Mouse (Mus musculus) hindbrain, embryonic 15.5 days (tissue): ENCODE measurements at regions not wholly inside any gene's neighbourhood (a gene's known extent, or its start where the extent isn't known, plus 50 kb on each side); places are given as distances from the start of the nearest gene placed in this dataset.

Source experiments
- ATAC-seq: fragments of 200-750 bp; cut with Nextera tagmentation; 2 replicates; pipeline ENCODE4 v1.8.0; 2017; ENCODE audit warnings: low read depth, moderate number of reproducible peaks, moderate TSS enrichment; ENCODE audit not compliant: low FRiP score
- H3K27ac ChIP-seq: fragments of 300-500 bp; sonication (generic); replicated peaks from 2 replicates; pipeline ENCODE4 v1.5.1; 2015; ENCODE audit warnings: mild to moderate bottlenecking, inconsistent platforms
- H3K27me3 ChIP-seq: fragments of 300-500 bp; sonication (generic); 2 replicates; pipeline ENCODE4 v1.6.1; 2015; ENCODE audit warnings: control low read depth, inconsistent platforms
- H3K36me3 ChIP-seq: fragments of 300-500 bp; sonication (generic); 2 replicates; pipeline ENCODE4 v1.6.1; 2015; ENCODE audit warnings: control low read depth, inconsistent platforms
- H3K4me1 ChIP-seq: fragments of 300-500 bp; sonication (generic); replicated peaks from 2 replicates; pipeline ENCODE4 v1.6.1; 2015; ENCODE audit warnings: control low read depth, inconsistent platforms
- H3K4me2 ChIP-seq: fragments of 300-500 bp; sonication (generic); 2 replicates; pipeline ENCODE4 v1.6.1; 2015; ENCODE audit warnings: moderate library complexity, mild to moderate bottlenecking, inconsistent platforms
- H3K4me3 ChIP-seq: fragments of 300-500 bp; sonication (generic); 2 replicates; pipeline ENCODE4 v1.5.1; 2015; ENCODE audit warnings: mild to moderate bottlenecking, inconsistent platforms
- H3K9ac ChIP-seq: fragments of 300-500 bp; sonication (generic); 2 replicates; pipeline ENCODE4 v1.6.1; 2015; ENCODE audit warnings: inconsistent platforms
- H3K9me3 ChIP-seq: fragments of 300-500 bp; sonication (generic); 2 replicates; pipeline ENCODE4 v1.6.1; 2016; ENCODE audit warnings: control low read depth, inconsistent platforms
- WGBS: fragments of 180-500 bp; shearing (Covaris S2); methylation state at CpG from one replicate; pipeline ENCODE4 v1.1.7; 2015; 5-methylcytosine and 5-hydroxymethylcytosine counted together

DNA sequence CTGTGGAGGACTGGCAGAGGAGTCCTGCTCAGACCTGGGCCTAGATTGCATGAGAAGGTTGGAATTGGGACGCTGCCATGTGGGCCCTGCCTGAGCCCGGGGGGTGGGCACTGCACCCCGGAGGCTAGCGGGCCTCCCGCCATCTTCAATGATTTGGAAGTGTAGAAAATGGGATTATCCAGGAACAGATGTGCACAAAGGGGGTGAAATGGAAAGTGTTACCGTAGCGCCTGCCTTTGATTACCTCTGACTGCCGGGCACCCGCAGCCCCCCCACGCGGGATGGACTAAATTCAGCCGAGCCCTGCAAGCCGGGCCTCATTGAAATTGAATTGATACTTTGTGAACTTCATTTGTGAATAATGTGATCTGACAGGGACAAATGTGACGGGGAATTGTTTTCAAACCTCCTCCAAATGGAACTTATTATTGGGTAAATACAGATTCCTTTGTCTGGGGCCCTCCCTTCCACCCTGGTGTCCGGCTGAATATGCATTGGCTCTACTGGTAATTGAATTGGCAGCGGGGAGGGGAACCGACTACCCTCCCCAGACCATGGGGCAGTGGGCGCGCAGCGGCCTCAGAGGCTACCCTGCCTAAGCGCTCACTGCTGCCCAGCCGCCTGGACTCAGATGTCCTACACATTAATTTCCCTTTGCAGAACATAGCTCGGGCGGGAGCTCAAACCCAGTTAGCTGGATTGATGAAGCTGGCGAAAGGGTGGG lies 77.9 kb upstream of the Nkx1-1 start:
- Histone ChIP-seq H3K27ac (no peak overlapping the region), H3K9ac (no peak overlapping the region), H3K36me3 (no peaks in the 10 kb centered on the region), H3K4me3 (peak overlapping the region; percentile 2; the same call in 1 of the 2 replicates), H3K4me2 (peak overlapping the region; percentile 42), H3K27me3 (0 out of 2 replicates have a peak, but pooled peaks cover 5% of the 10 kb centered on the region), H3K9me3 (no peaks in the 10 kb centered on the region), H3K4me1 (peaks cover 15% of the 10 kb centered on the region)
- 0 out of 2 replicates have a peak, but pooled peaks have one; percentile 49 for ATAC-seq
- WGBS: 25% methylated on average over 25 of the region's 25 CpGs

DNA sequence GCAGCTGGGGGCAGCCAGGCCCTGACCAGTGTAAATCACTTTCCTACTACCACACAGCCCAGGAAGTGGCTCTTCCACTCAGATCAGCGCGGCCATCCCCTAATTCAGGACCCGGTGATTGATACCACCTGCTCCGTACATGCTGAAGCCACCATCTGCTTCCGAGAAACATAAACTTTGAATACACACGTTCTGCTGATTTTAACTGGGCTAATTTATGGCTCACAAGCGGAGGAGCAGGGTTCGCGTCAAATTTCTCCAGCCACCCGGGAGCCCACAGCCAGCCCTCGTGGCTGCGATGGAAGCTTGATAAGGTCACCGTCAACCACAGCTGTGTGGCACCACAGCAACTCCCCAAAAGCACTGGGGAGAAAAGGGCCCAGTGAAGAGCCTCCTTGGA lies 72.0 kb upstream of the Nkx1-1 start:
- no peaks in the 10 kb centered on the region for H3K36me3 ChIP-seq
- no peak for ATAC-seq
- H3K4me3 ChIP-seq: no peak overlapping the region
- 49% methylated on average over 13 of the region's 13 CpGs for WGBS
- peaks cover 21% of the 10 kb centered on the region for H3K4me1 ChIP-seq
- no peak overlapping the region for H3K9ac ChIP-seq
- H3K9me3 ChIP-seq: no peaks in the 10 kb centered on the region
- H3K27me3 ChIP-seq: 0 out of 2 replicates have a peak, but pooled peaks cover 4% of the 10 kb centered on the region
- H3K4me2 ChIP-seq: no peak overlapping the region
- H3K27ac ChIP-seq: no peak overlapping the region

DNA sequence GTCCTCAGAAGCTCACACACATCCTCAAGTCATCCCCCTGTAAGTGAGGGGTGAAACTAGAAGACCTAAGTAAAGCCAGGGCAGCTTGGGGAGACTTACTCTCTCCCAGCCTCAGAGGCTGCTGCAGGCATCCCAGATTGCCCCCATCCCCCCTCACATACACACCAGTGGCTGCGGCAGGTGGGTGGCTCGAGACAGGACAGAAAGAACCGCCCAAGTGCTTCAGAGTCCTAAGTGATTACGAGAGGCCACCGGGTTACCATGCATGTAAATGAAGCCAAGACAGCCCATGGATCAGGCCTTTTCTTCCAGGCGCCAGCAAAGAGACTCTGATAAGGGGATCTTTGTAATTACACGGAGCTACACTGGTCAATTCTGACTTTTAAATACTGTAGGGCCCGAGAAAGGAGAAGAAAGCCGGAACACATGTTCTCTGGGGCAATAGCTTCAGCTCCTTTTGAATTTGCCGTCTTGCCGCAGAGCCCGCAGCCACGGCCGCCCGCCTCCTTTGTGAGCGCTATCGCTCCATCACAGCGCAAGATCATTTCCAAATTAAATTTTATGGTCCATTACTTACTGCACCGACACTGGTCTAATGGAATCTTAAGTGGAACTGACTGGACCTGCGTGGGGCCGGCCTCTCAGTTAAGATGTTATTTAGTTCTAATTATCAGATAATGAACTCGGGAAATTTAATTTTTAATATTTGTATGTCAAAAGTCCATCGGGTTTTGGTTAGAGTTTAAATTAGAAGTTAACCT lies 68.1 kb upstream of the Nkx1-1 start:
- no peak overlapping the region for H3K4me3 ChIP-seq
- H3K36me3 ChIP-seq: no peaks in the 10 kb centered on the region
- H3K4me2 ChIP-seq: peak overlapping the region; percentile 23; the same call in 1 of the 2 replicates
- WGBS: 23% methylated on average over 23 of the region's 23 CpGs
- no peak for ATAC-seq
- no peak overlapping the region for H3K9ac ChIP-seq
- no peaks in the 10 kb centered on the region for H3K9me3 ChIP-seq
- peaks cover 16% of the 10 kb centered on the region for H3K27me3 ChIP-seq
- peaks cover 25% of the 10 kb centered on the region for H3K4me1 ChIP-seq
- H3K27ac ChIP-seq: no peak overlapping the region

DNA sequence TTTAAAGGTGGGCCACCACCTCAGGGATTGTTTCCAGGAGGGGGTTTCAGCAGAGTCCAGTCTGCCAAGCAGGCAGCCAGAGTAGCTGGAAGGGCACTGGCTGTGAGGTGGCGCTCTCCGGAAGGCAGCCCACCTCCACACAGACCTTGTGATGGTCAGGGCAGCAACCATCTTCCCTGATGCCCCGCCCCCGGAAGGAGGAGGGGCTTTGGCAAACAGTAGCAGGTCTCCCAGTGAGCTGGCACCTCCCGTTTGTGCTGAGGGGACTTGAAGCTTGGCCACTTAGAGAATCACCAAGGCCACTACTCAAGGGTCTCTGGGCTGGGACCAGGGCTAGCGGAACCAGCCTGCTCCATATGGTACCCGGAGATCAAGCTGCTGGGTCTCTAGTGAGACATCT lies 67.4 kb upstream of the Nkx1-1 start:
- H3K9ac ChIP-seq: no peak overlapping the region

DNA sequence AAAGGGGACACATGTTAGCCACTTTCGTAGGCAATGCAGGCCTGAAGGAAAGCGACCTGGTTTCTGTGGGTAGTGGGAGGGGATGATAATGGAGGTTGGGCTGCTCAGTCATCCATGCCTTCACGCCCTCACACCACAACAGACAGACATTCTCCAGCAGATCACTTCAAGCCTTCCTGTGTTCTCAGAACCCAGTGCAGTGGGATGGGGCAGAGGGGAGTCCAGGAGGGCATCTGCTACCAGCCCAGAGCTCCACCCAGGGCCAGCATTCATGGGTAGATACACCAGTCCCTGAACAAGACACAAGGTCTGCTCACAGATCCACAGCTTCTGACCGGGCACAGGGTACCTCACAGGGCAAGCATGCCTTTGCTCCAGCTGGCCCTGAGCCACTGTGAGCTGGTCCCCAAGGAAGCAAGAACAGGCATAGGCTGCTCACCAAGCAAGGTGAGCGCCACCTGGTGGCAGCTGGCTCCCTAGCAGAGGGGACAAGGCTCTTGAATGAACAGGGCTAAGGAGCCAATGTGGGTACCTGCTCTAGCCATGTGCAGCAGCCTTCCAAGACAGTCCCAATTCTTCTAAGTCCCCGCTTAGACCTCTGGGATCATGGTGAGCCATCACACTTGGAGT lies 62.2 kb upstream of the Nkx1-1 start:
- Histone ChIP-seq H3K9ac (no peak overlapping the region), H3K9me3 (no peaks in the 10 kb centered on the region), H3K27me3 (peaks cover 21% of the 10 kb centered on the region), H3K27ac (no peak overlapping the region), H3K4me1 (peaks cover 16% of the 10 kb centered on the region), H3K4me2 (no peak overlapping the region), H3K4me3 (no peak overlapping the region), H3K36me3 (no peaks in the 10 kb centered on the region)
- 10% methylated on average over 6 of the region's 6 CpGs for WGBS
- peak; percentile 89 for ATAC-seq

More for the DNA sequence above, 67.4 kb upstream of the Nkx1-1 start:
- ATAC-seq: no peak
- WGBS: 42% methylated on average over 7 of the region's 7 CpGs
- Histone ChIP-seq H3K4me2 (0 out of 2 replicates have a peak overlapping the region, but pooled peaks have one; percentile 23), H3K9me3 (no peaks in the 10 kb centered on the region), H3K4me1 (peaks cover 25% of the 10 kb centered on the region), H3K36me3 (no peaks in the 10 kb centered on the region), H3K27ac (no peak overlapping the region), H3K4me3 (no peak overlapping the region), H3K27me3 (peaks cover 20% of the 10 kb centered on the region)

DNA sequence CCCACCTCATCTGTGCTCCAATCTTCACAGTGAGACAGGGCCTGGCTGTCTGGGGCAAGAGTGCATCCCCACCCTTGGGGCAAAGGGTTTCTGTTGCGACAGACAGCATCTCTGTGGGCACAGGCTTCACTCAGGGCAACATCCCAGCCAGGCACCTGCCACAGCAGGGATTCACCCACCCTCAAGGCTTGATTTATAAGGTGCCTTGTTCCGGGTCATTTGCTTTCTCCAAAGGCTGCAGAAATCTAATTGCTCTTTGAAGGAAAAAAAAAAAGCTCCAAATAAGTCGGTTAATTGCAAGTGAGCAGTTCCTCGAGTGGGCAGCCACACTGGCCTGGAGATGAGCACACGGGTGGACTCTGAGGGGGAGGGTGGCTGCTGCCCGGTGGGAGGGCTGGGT lies 61.5 kb upstream of the Nkx1-1 start:
- Histone ChIP-seq H3K36me3 (no peaks in the 10 kb centered on the region), H3K4me2 (no peak overlapping the region), H3K27me3 (peaks cover 21% of the 10 kb centered on the region), H3K4me3 (no peak overlapping the region), H3K9me3 (no peaks in the 10 kb centered on the region), H3K9ac (no peak overlapping the region), H3K27ac (no peak overlapping the region), H3K4me1 (peaks cover 10% of the 10 kb centered on the region)
- 23% methylated on average over 6 of the region's 6 CpGs for WGBS
- ATAC-seq: no peak

DNA sequence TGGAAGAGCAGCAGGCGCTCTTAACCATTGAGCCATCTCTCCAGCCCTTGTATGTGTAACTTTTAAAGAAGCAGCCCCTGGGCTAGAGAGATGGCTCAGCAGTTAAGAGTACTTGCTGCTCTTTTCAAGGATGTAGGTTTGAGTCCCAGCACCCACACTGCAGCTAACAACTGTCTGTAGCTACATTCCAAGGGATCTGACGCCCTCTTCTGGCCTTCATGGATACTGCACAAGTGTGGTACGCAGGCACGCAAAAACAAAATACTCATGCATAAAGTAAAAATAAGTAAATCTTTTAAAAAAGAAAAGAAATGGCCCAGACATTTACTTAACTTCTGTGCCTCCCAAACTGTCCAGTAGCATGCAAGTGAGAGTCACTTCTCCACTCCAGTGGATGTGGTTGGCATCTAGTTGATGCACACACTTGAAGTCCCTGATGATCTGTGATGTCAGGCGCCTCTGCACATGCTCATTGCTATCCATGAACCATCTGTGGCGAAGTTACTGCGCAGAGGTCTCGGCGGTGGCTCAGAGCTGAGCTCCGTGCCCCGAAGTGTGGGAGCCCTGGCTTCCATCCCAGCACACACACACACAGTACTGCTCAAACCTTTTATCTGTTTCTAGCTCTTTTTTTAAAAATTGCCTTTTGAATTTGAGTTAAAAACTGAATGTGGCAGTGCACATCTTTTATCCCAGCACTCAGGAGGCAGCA lies 59.0 kb upstream of the Nkx1-1 start:
- Histone ChIP-seq H3K9ac (no peak overlapping the region), H3K27ac (no peak overlapping the region), H3K4me2 (no peak overlapping the region), H3K4me1 (peaks cover 18% of the 10 kb centered on the region), H3K4me3 (no peak overlapping the region), H3K27me3 (peaks cover 14% of the 10 kb centered on the region; the same call in 1 of the 2 replicates), H3K9me3 (no peaks in the 10 kb centered on the region), H3K36me3 (no peaks in the 10 kb centered on the region)
- no peak for ATAC-seq
- WGBS: 89% methylated on average over 11 of the region's 11 CpGs

DNA sequence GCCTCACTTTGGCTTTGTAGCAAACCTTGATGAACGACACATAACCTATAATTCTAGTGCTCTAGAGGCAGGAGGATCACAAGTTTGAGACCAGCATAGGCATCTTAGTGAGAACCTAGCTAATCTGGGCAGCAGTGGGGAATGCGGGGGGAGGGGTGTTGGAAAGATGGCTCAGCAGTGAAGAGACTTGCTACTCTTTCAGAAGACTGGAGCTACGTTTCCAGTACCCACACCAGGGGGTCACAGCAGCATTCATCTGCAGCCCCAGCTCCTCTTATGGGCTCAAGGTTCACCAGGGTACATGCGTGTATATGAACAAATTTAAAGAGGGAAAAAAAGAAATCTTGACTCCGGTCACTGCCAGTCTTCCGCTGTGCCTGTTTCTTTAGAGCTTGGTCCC lies 55.5 kb upstream of the Nkx1-1 start:
- 82% methylated on average over 6 of the region's 6 CpGs for WGBS
- no peak for ATAC-seq
- no peak overlapping the region for H3K9ac ChIP-seq
- H3K4me2 ChIP-seq: no peak overlapping the region
- H3K9me3 ChIP-seq: no peaks in the 10 kb centered on the region
- H3K4me1 ChIP-seq: peaks cover 7% of the 10 kb centered on the region; the same call in 1 of the 2 replicates
- H3K4me3 ChIP-seq: no peak overlapping the region
- H3K36me3 ChIP-seq: no peaks in the 10 kb centered on the region
- H3K27ac ChIP-seq: no peak overlapping the region
- peaks cover 7% of the 10 kb centered on the region; the same call in 1 of the 2 replicates for H3K27me3 ChIP-seq

DNA sequence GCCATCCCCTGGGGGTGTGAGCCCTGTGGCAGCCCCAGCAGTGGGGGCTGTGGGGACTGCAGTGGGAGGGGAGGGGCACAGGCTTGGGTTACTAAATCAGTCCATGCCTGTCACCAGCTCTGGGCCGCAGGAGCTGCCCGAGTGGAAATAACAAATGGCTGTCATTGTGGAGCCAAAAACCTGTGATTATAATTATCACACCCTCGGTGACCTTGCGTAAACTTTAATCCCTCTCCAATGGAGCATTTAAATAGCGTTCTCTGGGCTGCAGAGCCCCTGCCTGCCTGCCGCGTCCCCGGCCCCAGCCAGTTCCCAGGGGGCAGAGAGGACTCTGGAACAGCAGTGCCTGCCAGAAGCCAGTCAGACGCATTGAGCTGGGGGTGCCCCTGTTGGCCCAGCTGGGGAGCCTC lies 54.4 kb upstream of the Nkx1-1 start:
- no peak overlapping the region for H3K27ac ChIP-seq
- H3K4me2 ChIP-seq: no peak overlapping the region
- H3K9ac ChIP-seq: no peak overlapping the region
- H3K4me3 ChIP-seq: no peak overlapping the region
- H3K4me1 ChIP-seq: peaks cover 7% of the 10 kb centered on the region; the same call in 1 of the 2 replicates
- H3K36me3 ChIP-seq: no peaks in the 10 kb centered on the region
- peaks cover 5% of the 10 kb centered on the region; the same call in 1 of the 2 replicates for H3K27me3 ChIP-seq
- H3K9me3 ChIP-seq: no peaks in the 10 kb centered on the region
- ATAC-seq: no peak
- WGBS: 4% methylated on average over 9 of the region's 9 CpGs

DNA sequence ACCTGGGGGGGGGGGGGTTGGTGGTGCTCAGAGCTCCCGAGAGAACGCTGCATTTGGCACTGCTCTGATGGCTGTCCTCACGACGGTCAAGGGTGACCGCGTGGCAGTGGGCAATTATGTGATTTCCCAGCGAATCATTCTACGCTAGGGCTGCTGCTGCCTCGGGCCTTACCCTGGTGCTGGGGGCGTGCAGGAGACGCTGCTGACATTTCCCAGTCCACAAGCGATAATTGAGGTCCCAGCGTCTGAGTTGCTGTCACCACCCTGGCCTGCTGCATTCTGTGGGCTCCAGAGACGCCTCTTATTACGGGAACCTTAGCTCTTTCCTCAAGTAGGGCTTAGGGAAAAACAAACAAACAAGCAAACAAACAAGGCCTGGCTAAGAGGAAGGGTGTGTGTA lies 52.0 kb upstream of the Nkx1-1 start:
- Histone ChIP-seq H3K27me3 (peaks cover 5% of the 10 kb centered on the region; the same call in 1 of the 2 replicates), H3K9me3 (no peaks in the 10 kb centered on the region), H3K4me2 (no peak overlapping the region), H3K4me1 (peaks cover 15% of the 10 kb centered on the region), H3K9ac (no peak overlapping the region), H3K27ac (no peak overlapping the region), H3K4me3 (no peak overlapping the region), H3K36me3 (no peaks in the 10 kb centered on the region)
- 60% methylated on average over 15 of the region's 15 CpGs for WGBS
- ATAC-seq: no peak
